Mouse (Mus musculus) adipocyte (in vitro differentiated cells): ENCODE measurements at regions not wholly inside any gene's neighbourhood (a gene's known extent, or its start where the extent isn't known, plus 50 kb on each side); places are given as distances from the start of the nearest gene placed in this dataset.
A peak's percentile ranks its signal among the peaks of the same experiment; 100 is the strongest.

ENCODE experiments used
- DNase-seq: peaks from one replicate; pipeline ENCODE4 v3.0.0-alpha.2; 2016; ENCODE audit warnings: low spot score

- no peak for DNase-seq
Measured at GRCm38 (mm10) chr19:14343890-14344289, 254.0 kb downstream of the Tle4 start.

- no peak for DNase-seq
Measured at GRCm38 (mm10) chr19:14344467-14344866, 253.4 kb downstream of the Tle4 start.

GRCm38 (mm10) chr19:14347026-14347425 lies 250.8 kb downstream of the Tle4 start:
- no peak for DNase-seq

GRCm38 (mm10) chr19:14347429-14347828 lies 250.4 kb downstream of the Tle4 start:
- no peak for DNase-seq

GRCm38 (mm10) chr19:14349753-14350152 lies 248.1 kb downstream of the Tle4 start:
- DNase-seq = no peak

- DNase-seq = no peak
Measured at GRCm38 (mm10) chr19:14351728-14352340, 246.0 kb downstream of the Tle4 start.

GRCm38 (mm10) chr19:14352551-14352950 lies 245.3 kb downstream of the Tle4 start:
- DNase-seq = no peak

GRCm38 (mm10) chr19:14353151-14353550 lies 244.7 kb downstream of the Tle4 start:
- no peak for DNase-seq

- DNase-seq = no peak
Measured at GRCm38 (mm10) chr19:14355128-14355527, 242.7 kb downstream of the Tle4 start.

GRCm38 (mm10) chr19:14355946-14356345 lies 241.9 kb downstream of the Tle4 start:
- DNase-seq = no peak

GRCm38 (mm10) chr19:14360611-14361010 lies 237.2 kb downstream of the Tle4 start:
- no peak for DNase-seq

- DNase-seq = no peak
Measured at GRCm38 (mm10) chr19:14369098-14369604, 228.7 kb downstream of the Tle4 start.

GRCm38 (mm10) chr19:14371360-14371759 lies 226.5 kb downstream of the Tle4 start:
- DNase-seq = no peak

GRCm38 (mm10) chr19:14373996-14374395 lies 223.9 kb downstream of the Tle4 start:
- DNase-seq = no peak

- DNase-seq = no peak
Measured at GRCm38 (mm10) chr19:14380898-14381297, 217.0 kb downstream of the Tle4 start.

GRCm38 (mm10) chr19:14387796-14388195 lies 210.1 kb downstream of the Tle4 start:
- no peak for DNase-seq

- no peak for DNase-seq
Measured at GRCm38 (mm10) chr19:14388539-14388938, 209.3 kb downstream of the Tle4 start.

GRCm38 (mm10) chr19:14389881-14390837 lies 207.7 kb downstream of the Tle4 start:
- DNase-seq = peak; percentile 17

GRCm38 (mm10) chr19:14390914-14391313 lies 206.9 kb downstream of the Tle4 start:
- no peak for DNase-seq
